Mouse (Mus musculus) small intestine, adult 2 months (tissue): ENCODE data around the gene Rcbtb2. TPM values are rescaled to one million over a fixed set of nuclear protein-coding genes. Genes with fewer than 3 reads are reported as not detected.
"Not testable (repeated sequence)": the region's sequence is repeated elsewhere in the genome, so short reads cannot be mapped to it uniquely, and the experiment has no call there.

Source experiments
- H3K27ac ChIP-seq: fragments of 200-500 bp; 2 replicates; pipeline ENCODE4 v1.5.1; 2012; ENCODE audit warnings: low read depth, low read length, control low read depth, inconsistent platforms; ENCODE audit not compliant: insufficient read depth
- H3K27me3 ChIP-seq: fragments of 200-500 bp; 2 replicates; pipeline ENCODE4 v1.6.1; 2012; ENCODE audit warnings: mild to moderate bottlenecking, moderate library complexity, low read length, inconsistent platforms; ENCODE audit not compliant: control insufficient read depth, insufficient read depth
- H3K36me3 ChIP-seq: fragments of 200-500 bp; 2 replicates; pipeline ENCODE4 v1.6.1; 2012; ENCODE audit warnings: mild to moderate bottlenecking, low read length, control low read depth, inconsistent platforms; ENCODE audit not compliant: control insufficient read depth, insufficient read depth
- H3K4me1 ChIP-seq: fragments of 200-500 bp; 2 replicates; pipeline ENCODE4 v1.6.1; 2012; ENCODE audit warnings: low read length, inconsistent platforms, mixed read lengths; ENCODE audit not compliant: control insufficient read depth, insufficient read depth, insufficient read length
- H3K4me3 ChIP-seq: fragments of 200-500 bp; 2 replicates; pipeline ENCODE4 v1.5.1; 2012; ENCODE audit warnings: low read depth, mild to moderate bottlenecking, control low read depth, inconsistent platforms, low read length, moderate library complexity
- CTCF ChIP-seq: fragments of 200-500 bp; IDR thresholded peaks from 2 replicates; pipeline ENCODE4 v1.5.1; 2012; ENCODE audit warnings: low read depth, mild to moderate bottlenecking, control low read depth, inconsistent platforms, low read length, moderate library complexity, mixed read lengths; ENCODE audit not compliant: insufficient replicate concordance, insufficient read length; ENCODE audit errors: extremely low read depth
- POLR2A ChIP-seq: fragments of 200-500 bp; IDR thresholded peaks from 2 replicates; pipeline ENCODE4 v1.6.1; 2012; ENCODE audit warnings: low read depth, mild to moderate bottlenecking, control low read depth, inconsistent platforms, low read length, moderate library complexity
- WGBS: fragments of 180-500 bp; shearing (Covaris S2); methylation state at CpG from one replicate; pipeline ENCODE4 v1.1.7; 2018; 5-methylcytosine and 5-hydroxymethylcytosine counted together
- polyA plus RNA-seq: library from polyadenylated mRNA; depleted of rRNA; stranded (reverse); fragments of >200 nt; gene quantifications from 2 replicates; pipeline ENCODE4 v1.2.3, GENCODE M21; 2012

Gene Rcbtb2
- polyA plus RNA-seq, 1 experiment, result 10.1 TPM

DNA sequence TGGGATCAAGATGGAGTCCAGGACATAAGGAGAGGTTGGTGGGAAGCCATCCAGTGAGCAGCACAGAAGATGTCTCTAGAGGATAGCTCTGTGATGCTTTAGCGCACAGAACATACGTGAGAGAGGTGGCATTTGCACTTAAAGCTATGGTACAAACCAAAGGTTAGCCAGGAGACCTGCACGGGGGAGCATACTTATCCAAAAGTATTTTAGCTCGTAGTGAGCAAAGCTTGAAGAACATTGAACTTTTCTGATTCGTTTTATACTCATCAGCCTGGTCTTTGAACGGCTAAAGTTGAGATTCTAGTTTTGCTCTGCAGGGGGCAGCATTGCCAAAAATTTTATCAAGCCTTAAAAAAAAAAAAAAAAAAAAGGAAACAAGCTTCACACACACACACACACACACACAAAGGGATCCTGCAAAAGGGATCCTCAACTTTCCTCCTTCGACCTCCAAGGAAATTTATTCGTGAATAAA, 16.6 kb upstream of the Rcbtb2 start:
- no peak for TF ChIP-seq POLR2A
- no peak for TF ChIP-seq CTCF
- Histone ChIP-seq H3K4me1 (peaks cover 34% of the 10 kb centered on the region), H3K27ac (peak overlapping the region; percentile 81), H3K4me3 (no peak overlapping the region), H3K27me3 (no peaks in the 10 kb centered on the region), H3K36me3 (no peaks in the 10 kb centered on the region)
- 18% methylated on average over 8 of the region's 8 CpGs for WGBS

DNA sequence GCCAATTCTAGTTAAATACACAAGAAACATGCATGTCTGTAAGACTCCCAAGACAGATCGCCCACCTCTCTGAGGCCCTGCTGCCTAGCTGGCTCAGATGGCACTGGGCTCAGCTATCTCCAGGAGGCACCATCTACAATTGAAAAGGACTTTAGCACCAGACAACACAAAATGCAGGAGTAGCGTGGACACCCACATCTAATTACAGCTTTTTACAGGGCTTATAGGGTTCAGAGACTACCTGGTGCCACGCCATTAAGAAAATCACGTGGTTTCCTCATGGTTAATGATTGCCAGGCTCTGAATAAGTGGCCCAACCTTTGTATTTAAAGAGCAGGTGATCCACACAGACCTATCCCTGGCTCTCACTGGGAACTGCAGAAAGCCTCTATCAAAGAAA, 15.9 kb upstream of the Rcbtb2 start:
- no peaks in the 10 kb centered on the region for H3K27me3 ChIP-seq
- peaks cover 35% of the 10 kb centered on the region for H3K4me1 ChIP-seq
- peak overlapping the region; percentile 21; the same call in 1 of the 2 replicates for H3K4me3 ChIP-seq
- no peaks in the 10 kb centered on the region for H3K36me3 ChIP-seq
- 23% methylated on average over 4 of the region's 4 CpGs for WGBS
- no peak for TF ChIP-seq CTCF
- TF ChIP-seq POLR2A, result no peak; the same call in 1 of the 2 replicates
- peak overlapping the region; percentile 98 for H3K27ac ChIP-seq

DNA sequence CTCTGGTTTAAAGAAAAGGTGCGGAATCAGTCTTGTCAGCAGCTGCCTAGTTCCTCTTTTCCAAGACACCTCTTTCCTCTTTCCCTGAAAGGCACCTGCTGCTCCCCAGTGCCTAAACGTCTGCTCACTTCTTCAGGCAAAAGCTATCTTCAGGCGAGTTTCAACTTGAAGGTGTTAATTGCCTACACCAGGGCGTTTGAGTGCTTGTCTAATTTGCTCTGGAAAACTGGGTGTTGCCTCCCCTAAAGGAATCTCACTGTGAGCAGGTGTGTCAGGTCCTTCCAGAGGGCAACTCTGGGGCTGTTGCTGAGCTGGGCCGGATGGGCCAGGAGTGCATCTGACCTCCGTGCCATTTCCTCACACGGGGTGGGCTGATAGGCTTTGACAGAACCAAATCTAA, 15.5 kb upstream of the Rcbtb2 start:
- TF ChIP-seq CTCF (no peak), POLR2A (no peak; the same call in 1 of the 2 replicates)
- WGBS, result 24% methylated on average over 7 of the region's 7 CpGs
- Histone ChIP-seq H3K27me3 (no peaks in the 10 kb centered on the region), H3K4me1 (peaks cover 37% of the 10 kb centered on the region), H3K27ac (peak overlapping the region; percentile 98), H3K4me3 (peak overlapping the region; percentile 21; the same call in 1 of the 2 replicates), H3K36me3 (no peaks in the 10 kb centered on the region)

DNA sequence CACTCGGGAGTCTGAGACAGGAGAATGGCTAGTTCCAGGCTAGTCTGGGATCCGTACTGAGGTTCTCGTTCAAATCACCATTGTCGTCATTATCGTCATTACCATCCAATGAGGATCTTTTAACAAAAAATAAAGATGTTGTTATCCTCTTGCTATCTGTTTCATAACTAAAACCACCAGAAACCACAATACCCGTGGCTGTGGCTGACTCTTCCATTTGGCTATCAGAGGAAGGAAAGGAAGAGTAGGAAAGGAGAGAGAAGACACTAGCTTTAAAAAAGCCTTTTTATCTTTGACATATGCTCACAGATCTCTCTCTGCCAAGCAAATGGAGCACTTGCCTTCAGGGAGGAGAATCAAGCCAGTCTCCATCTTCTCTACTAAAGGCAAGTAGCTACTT, 14.9 kb upstream of the Rcbtb2 start:
- peak overlapping the region; percentile 40 for H3K27ac ChIP-seq
- no peak overlapping the region for H3K4me3 ChIP-seq
- peaks cover 37% of the 10 kb centered on the region; the same call in 1 of the 2 replicates for H3K4me1 ChIP-seq
- H3K27me3 ChIP-seq, result no peaks in the 10 kb centered on the region
- TF ChIP-seq CTCF, result no peak
- no peak for TF ChIP-seq POLR2A
- WGBS, result 68% methylated on average over 6 of the region's 6 CpGs
- no peaks in the 10 kb centered on the region for H3K36me3 ChIP-seq

DNA sequence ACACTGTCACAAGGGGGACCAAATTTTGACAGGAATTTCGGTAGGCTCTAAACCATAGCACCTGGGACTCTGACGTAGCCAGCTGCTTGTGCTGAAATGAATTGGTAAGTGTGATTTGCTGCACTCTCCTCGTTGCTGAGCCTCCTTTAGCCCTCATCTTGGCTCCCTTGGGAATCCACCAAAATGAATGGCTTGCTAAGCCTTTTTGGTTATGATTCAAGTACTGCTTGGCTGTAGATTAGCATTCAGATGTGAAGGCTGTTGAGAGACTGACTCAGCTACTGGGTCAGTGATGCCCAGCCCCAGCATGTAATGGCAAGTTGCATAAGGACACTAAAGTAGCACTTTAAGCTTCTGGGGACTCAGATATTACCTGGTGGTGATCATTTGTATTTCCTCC, 12.2 kb upstream of the Rcbtb2 start:
- no peaks in the 10 kb centered on the region for H3K36me3 ChIP-seq
- WGBS, result 70% methylated on average over 3 of the region's 3 CpGs
- H3K27me3 ChIP-seq, result no peaks in the 10 kb centered on the region
- no peak for TF ChIP-seq CTCF
- no peak for TF ChIP-seq POLR2A
- H3K27ac ChIP-seq, result peak overlapping the region; percentile 26
- H3K4me1 ChIP-seq, result peaks cover 27% of the 10 kb centered on the region; the same call in 1 of the 2 replicates
- no peak overlapping the region for H3K4me3 ChIP-seq

DNA sequence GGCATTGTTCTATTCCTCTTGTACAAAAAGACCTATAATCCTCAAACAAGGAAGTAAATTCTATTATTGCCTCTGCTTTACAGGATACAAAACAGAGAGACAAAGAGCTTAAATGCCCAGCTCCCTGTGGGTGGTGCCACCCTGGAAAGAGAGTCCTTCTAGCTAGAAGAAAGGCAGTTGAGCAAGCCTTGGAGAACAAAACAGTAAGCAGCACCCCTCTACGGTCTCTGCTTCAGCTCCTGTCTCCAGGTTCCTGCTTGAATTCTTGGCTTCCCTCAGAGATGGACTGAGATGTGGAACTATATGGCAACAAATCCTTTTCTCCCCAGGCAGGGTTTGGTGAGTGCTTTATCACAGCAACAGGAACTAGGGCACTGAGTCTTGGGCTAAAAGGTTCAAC, 11.7 kb upstream of the Rcbtb2 start:
- H3K4me1 ChIP-seq, result peaks cover 26% of the 10 kb centered on the region; the same call in 1 of the 2 replicates
- 37% methylated on average over 1 of the region's 1 CpGs for WGBS
- TF ChIP-seq CTCF (no peak), POLR2A (no peak)
- H3K27ac ChIP-seq, result peak overlapping the region; percentile 58
- no peak overlapping the region for H3K4me3 ChIP-seq
- H3K36me3 ChIP-seq, result no peaks in the 10 kb centered on the region
- H3K27me3 ChIP-seq, result no peaks in the 10 kb centered on the region

DNA sequence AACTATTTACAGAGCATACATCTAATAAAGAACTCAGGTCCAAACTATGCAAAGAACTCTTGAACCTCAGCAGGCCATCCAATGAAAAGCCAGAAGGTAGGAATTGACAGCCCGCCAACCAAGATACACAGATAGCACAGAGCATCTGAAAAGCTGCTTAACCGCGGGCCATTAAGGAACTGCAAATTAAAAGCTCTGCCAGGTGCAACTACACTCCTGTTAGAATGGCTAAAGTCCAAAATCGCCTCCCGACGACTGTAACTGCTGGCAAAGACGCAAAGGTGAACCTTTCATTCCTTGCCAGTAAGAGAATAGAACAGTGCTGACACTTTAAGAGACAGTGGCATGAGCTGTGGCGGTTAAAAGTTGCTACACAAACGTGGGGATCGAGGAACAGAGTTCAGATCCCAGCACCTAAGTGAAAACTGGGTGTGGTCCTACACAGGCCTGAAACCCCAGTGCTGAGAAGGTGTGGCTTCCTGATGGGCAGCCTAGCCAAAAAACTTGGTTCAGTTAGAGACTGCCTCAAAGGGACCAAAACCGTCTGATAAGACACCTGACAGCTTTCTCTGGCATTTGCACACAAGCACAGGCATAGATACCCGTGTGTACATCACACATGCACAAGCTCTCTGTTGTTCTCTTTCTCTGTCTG, 10.5 kb upstream of the Rcbtb2 start:
- peak overlapping the region; percentile 81 for H3K27ac ChIP-seq
- no peaks in the 10 kb centered on the region for H3K36me3 ChIP-seq
- 13% methylated on average over 12 of the region's 12 CpGs for WGBS
- H3K4me3 ChIP-seq, result no peak overlapping the region
- H3K27me3 ChIP-seq, result no peaks in the 10 kb centered on the region
- H3K4me1 ChIP-seq, result peaks cover 25% of the 10 kb centered on the region; the same call in 1 of the 2 replicates
- TF ChIP-seq CTCF (no peak), POLR2A (no peak)

DNA sequence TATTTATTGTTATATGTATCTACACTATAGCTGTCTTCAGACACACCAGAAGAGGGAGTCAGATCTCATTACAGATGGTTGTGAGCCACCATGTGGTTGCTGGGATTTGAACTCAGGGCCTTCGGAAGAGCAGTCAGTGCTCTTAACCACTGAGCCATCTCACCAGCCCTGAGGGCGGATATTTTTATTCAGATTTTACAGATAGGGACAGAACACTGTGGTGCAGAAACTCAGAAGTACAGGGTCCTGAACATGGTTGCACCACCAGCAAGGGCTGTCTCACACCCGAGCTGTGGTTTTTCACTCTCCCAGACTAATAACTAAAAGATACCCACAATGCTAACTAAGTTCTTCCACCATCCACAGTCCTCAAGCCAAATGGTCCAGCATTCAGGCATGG, 7.9 kb upstream of the Rcbtb2 start:
- WGBS, result 88% methylated on average over 3 of the region's 3 CpGs
- Histone ChIP-seq H3K4me1 (peaks cover 21% of the 10 kb centered on the region), H3K27ac (0 out of 2 replicates have a peak overlapping the region, but pooled peaks have one; percentile 36)
- H3K4me3 ChIP-seq, H3K27me3 ChIP-seq, H3K36me3 ChIP-seq: not testable (repeated sequence)
